ENCODE assay signal across 8 mouse cellular contexts in the genomic region with DNA sequence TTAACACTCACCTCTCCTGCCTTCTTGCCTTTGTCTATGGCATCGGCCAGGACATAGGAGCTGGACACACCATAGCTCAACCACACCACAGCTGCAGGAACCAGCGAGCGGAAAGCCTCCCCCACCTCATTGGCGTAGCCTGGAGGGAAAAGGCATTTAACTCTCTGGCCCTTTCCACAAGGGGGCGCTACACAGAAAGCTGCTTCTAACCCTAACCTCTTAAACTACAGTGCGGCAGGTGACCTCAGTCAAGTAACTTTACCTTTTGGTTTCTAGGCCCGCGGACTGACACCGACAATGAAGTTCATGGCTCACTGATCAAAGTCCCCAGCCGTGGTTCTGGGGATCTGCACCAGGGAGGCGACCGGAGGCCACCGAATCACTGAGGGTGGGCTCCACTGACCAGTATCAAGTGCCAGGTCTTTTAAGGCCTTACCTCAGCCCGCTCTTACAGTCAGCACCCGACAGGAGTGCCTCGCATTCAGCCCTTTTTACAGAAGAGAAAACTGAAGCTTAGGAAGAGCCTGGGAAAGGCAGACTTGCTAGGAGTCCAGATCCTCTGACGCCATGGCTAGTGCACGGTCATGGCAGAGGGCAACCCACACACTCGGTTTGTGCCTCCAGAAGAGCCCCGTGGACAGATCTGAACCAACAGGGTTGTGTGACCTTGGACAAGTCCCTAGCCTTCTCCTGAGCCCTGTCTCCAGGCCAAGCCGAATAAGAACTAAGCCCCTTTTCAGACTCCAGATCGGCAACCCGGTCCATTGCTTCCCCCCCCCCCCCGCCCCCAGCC. TPM values are rescaled to one million over a fixed set of nuclear protein-coding genes. Genes with fewer than 3 reads are reported as not detected.
DNase-seq lines count a peak whose midpoint lies in the region; ATAC-seq and TF ChIP-seq lines count a peak whose summit lies in the region.

No protein-coding gene starts in this region.

- peak overlapping the region; percentile 90 for H3K4me2 ChIP-seq in forebrain, embryonic 11.5 days (ENCODE audit: low read depth, low read length, severe bottlenecking)

- H3K4me3 ChIP-seq in MEL (ENCODE audit: control insufficient read depth in 1 of 2, insufficient read depth in 1 of 2, low read depth in 2 of 2, low read length in 2 of 2), result peak overlapping the region; percentile 72
- peak overlapping the region; percentile 51 for H3K4me3 ChIP-seq in forebrain, embryonic 11.5 days (ENCODE audit: low read depth, low read length)

- TF ChIP-seq RAD21 in MEL (IDR thresholded peaks at IDR 0.05; ENCODE audit: low read depth, low read length), result peak; percentile 34

- H3K9ac ChIP-seq in MEL (ENCODE audit: control insufficient read depth, low read depth, low read length, poor library complexity, severe bottlenecking), result peak overlapping the region; percentile 79
- H3K9ac ChIP-seq in forebrain, embryonic 11.5 days (ENCODE audit: low read length), result peak overlapping the region; percentile 55

- ATAC-seq in forebrain, embryonic 11.5 days (replicated peaks; ENCODE audit: low FRiP score), result no peak

- peaks cover 0 to 7% of the 10 kb centered on the region in 2 experiments; a peak in 2 of 4 replicates for H3K4me1 ChIP-seq in MEL (ENCODE audit: control insufficient read depth in 1 of 2, insufficient read depth in 2 of 2, low read length in 2 of 2)
- peaks cover 9% of the 10 kb centered on the region; the same call in 1 of the 2 replicates for H3K4me1 ChIP-seq in forebrain, embryonic 11.5 days (replicated peaks; ENCODE audit: control insufficient read depth, insufficient read depth, low read length)

- H3K36me3 ChIP-seq in MEL (ENCODE audit: control insufficient read depth in 1 of 2, insufficient read depth in 2 of 2, low read length in 2 of 2), result peaks cover 2 to 6% of the 10 kb centered on the region in 2 experiments; a peak in 2 of 4 replicates
- no peaks in the 10 kb centered on the region for H3K36me3 ChIP-seq in forebrain, embryonic 11.5 days (ENCODE audit: control insufficient read depth, insufficient read depth, low read length)

- peaks cover 8% of the 10 kb centered on the region for H3K79me2 ChIP-seq in MEL (ENCODE audit: control insufficient read depth, insufficient read depth, low read length, poor library complexity)

- DNase-seq in MEL (ENCODE audit: low read depth, low spot score), result peak; percentile 95
- DNase-seq in c-Kit-negative CD71-positive TER-119-positive erythroid progenitor cells, embryonic 14.5 days (ENCODE audit: low read depth, low spot score), result peak; percentile 80
- DNase-seq in forebrain, embryonic 11.5 days (ENCODE audit: low spot score), result peak; percentile 80
- DNase-seq in heart, postnatal 14 days, result peak; percentile 66 to 78
- peak; percentile 80 to 85 for DNase-seq in layer of hippocampus, adult 18-20 months (ENCODE audit: low spot score in 2 of 2)
- peak; percentile 81 for DNase-seq in lung, postnatal 10 days
- DNase-seq in ovary, postnatal 36 days (ENCODE audit: low spot score), result peak; percentile 55
- DNase-seq in thymus, postnatal 10 days (ENCODE audit: low spot score in 2 of 2), result peak; percentile 48 to 67

- 5% methylated on average over 23 of the region's 24 CpGs for WGBS in forebrain, embryonic 11.5 days

- peak; percentile 85 to 94 (median 93) for TF ChIP-seq CTCF in MEL (IDR thresholded peaks at IDR 0.05 in 2 of 3, conservative IDR thresholded peaks at IDR 0.05 in 1 of 3; ENCODE audit: control insufficient read depth in 1 of 3, insufficient read depth in 1 of 3, low read depth in 2 of 3, low read length in 3 of 3, poor library complexity in 1 of 3, severe bottlenecking in 1 of 3)

- H3K27ac ChIP-seq in MEL (ENCODE audit: control insufficient read depth, low read depth, low read length), result peak overlapping the region; percentile 87
- H3K27ac ChIP-seq in forebrain, embryonic 11.5 days (ENCODE audit: low read depth, low read length), result 0 out of 2 replicates have a peak overlapping the region, but pooled peaks have one; percentile 50

- no peaks in the 10 kb centered on the region for H3K27me3 ChIP-seq in MEL (ENCODE audit: control insufficient read depth in 1 of 2, insufficient read depth in 2 of 2, low read length in 2 of 2)
- H3K27me3 ChIP-seq in forebrain, embryonic 11.5 days (ENCODE audit: control insufficient read depth, insufficient read depth, low read length), result no peaks in the 10 kb centered on the region

- TF ChIP-seq POLR2A in MEL (IDR thresholded peaks at IDR 0.05; ENCODE audit: control insufficient read depth in 1 of 2, insufficient read depth in 1 of 2, low read depth in 1 of 2, low read length in 2 of 2, poor library complexity in 1 of 2), result peak in 1 of 2 experiments; percentile 24; a peak in 1 of 4 replicates

- TF ChIP-seq EP300 in MEL (IDR thresholded peaks at IDR 0.05; ENCODE audit: low read depth in 1 of 2, low read length in 2 of 2), result peak; percentile 8 to 17; a peak in 1 of 4 replicates

- intact Hi-C loops in heart, postnatal 14 days (cut with DNase I), result loop anchor here (2.0 kb wide), 1 partner anchor 30 kb away; no protein-coding TSS in a partner anchor

- no peaks in the 10 kb centered on the region for H3K9me3 ChIP-seq in MEL (replicated peaks; ENCODE audit: insufficient read depth, low read length)
- H3K9me3 ChIP-seq in forebrain, embryonic 11.5 days (ENCODE audit: control insufficient read depth, low read length), result no peaks in the 10 kb centered on the region

TF ChIP-seq in MEL, 35 proteins besides CTCF, POLR2A, EP300 and RAD21:
- 0 out of 2 replicates have a peak, but pooled peaks have one; percentile 30 for TF ChIP-seq KAT2A (conservative IDR thresholded peaks at IDR 0.05; ENCODE audit: low read depth, low read length)
- TF ChIP-seq POLR2AphosphoS5 (IDR thresholded peaks at IDR 0.05; ENCODE audit: borderline replicate concordance, low read depth, low read length), result no peak
- TF ChIP-seq NELFE (IDR thresholded peaks at IDR 0.05; ENCODE audit: low read depth, low read length), result peak; percentile 25; the same call in 1 of the 2 replicates
- TF ChIP-seq ZC3H11A (IDR thresholded peaks at IDR 0.05; ENCODE audit: low read depth, low read length), result no peak
- TF ChIP-seq MYC (IDR thresholded peaks at IDR 0.05; ENCODE audit: low read depth, low read length), result 0 out of 2 replicates have a peak, but pooled peaks have one; percentile 25
- no peak for TF ChIP-seq ELF1 (IDR thresholded peaks at IDR 0.05; ENCODE audit: low read depth, low read length)
- TF ChIP-seq BHLHE40 (IDR thresholded peaks at IDR 0.05; ENCODE audit: borderline replicate concordance, low read depth, low read length), result peak; percentile 10; the same call in 1 of the 2 replicates
- TF ChIP-seq SIN3A (IDR thresholded peaks at IDR 0.05; ENCODE audit: low read length), result peak; percentile 47; the same call in 1 of the 2 replicates
- TF ChIP-seq MAZ (IDR thresholded peaks at IDR 0.05; ENCODE audit: low read depth, low read length), result no peak
- TF ChIP-seq ETS1 (IDR thresholded peaks at IDR 0.05; ENCODE audit: low read depth, low read length), result peak; percentile 2
- 0 out of 2 replicates have a peak, but pooled peaks have one; percentile 68 for TF ChIP-seq E2F4 (IDR thresholded peaks at IDR 0.05; ENCODE audit: borderline replicate concordance, low read depth, low read length)
- no peak for TF ChIP-seq TCF12 (IDR thresholded peaks at IDR 0.05; ENCODE audit: low read depth, low read length)
- TF ChIP-seq SMC3 (IDR thresholded peaks at IDR 0.05; ENCODE audit: low read depth, low read length), result peak; percentile 76
- TF ChIP-seq TBP (IDR thresholded peaks at IDR 0.05; ENCODE audit: low read depth, low read length), result peak; percentile 68; the same call in 1 of the 2 replicates
- TF ChIP-seq USF1 (IDR thresholded peaks at IDR 0.05; ENCODE audit: low read depth, low read length), result peak; percentile 61; the same call in 1 of the 2 replicates
- peak; percentile 84; the same call in 1 of the 2 replicates for TF ChIP-seq CHD1 (IDR thresholded peaks at IDR 0.05; ENCODE audit: low read depth, low read length)
- 0 out of 2 replicates have a peak, but pooled peaks have one; percentile 16 for TF ChIP-seq RCOR1 (IDR thresholded peaks at IDR 0.05; ENCODE audit: low read depth, low read length)

RNA-seq across cellular contexts. Expression of a gene that starts 0.7 kb away (rescaled TPM):
- 71.4 and 84.8 TPM in 2 replicates for total RNA-seq in MEL (2012; rRNA removed)
- 10 to 100 TPM in 1 of 2 experiments, not detected in 1; 70.5 TPM for polyA plus RNA-seq in MEL (2012; ENCODE audit: insufficient read depth in 1 of 2, insufficient read length in 2 of 2, low read depth in 1 of 2, low replicate concordance in 2 of 2, missing spikeins in 1 of 2)
- polyA plus RNA-seq in forebrain, embryonic 11.5 days (2014; fragmentation: Nextera tagmentation; extraction: Ambion mirVana), result 7.9 and 8.9 TPM in 2 replicates
- 100 to 1,000 TPM; 108 to 124 TPM for total RNA-seq in heart, postnatal 14 days (2021)
- total RNA-seq in layer of hippocampus, adult 18-20 months (2021), result 100 to 1,000 TPM; 118 to 123 TPM

RNA-seq across cellular contexts. Expression of a gene that starts 28.6 kb away (rescaled TPM):
- total RNA-seq in MEL (2012; rRNA removed), result 22.6 and 40.1 TPM in 2 replicates
- polyA plus RNA-seq in MEL (2012; ENCODE audit: insufficient read depth in 1 of 2, insufficient read length in 2 of 2, low read depth in 1 of 2, low replicate concordance in 2 of 2, missing spikeins in 1 of 2), result 10 to 100 TPM in 1 of 2 experiments, not detected in 1; 15.5 TPM
- 2.1 TPM in 2 replicates for polyA plus RNA-seq in forebrain, embryonic 11.5 days (2014; fragmentation: Nextera tagmentation; extraction: Ambion mirVana)
- 1 to 10 TPM; 1.2 TPM for total RNA-seq in heart, postnatal 14 days (2021)
- total RNA-seq in layer of hippocampus, adult 18-20 months (2021), result 10 to 100 TPM; 57.7 to 61.3 TPM

RNA-seq across cellular contexts. Expression of a gene that starts 29.9 kb away (rescaled TPM):
- total RNA-seq in MEL (2012; rRNA removed), result not detected in 2 replicates
- not detected for polyA plus RNA-seq in MEL (2012; ENCODE audit: insufficient read depth in 1 of 2, insufficient read length in 2 of 2, low read depth in 1 of 2, low replicate concordance in 2 of 2, missing spikeins in 1 of 2)
- polyA plus RNA-seq in forebrain, embryonic 11.5 days (2014; fragmentation: Nextera tagmentation; extraction: Ambion mirVana), result 0.28 and 0.37 TPM in 2 replicates
- total RNA-seq in heart, postnatal 14 days (2021), result 1 to 10 TPM in 1 of 2 experiments, not detected in 1; 6.0 TPM
- 1 to 10 TPM in 1 of 2 experiments, under 1 TPM in 1; 0.74 to 1.5 TPM for total RNA-seq in layer of hippocampus, adult 18-20 months (2021)

RNA-seq across cellular contexts. Expression of a gene that starts 40.4 kb away (rescaled TPM):
- total RNA-seq in MEL (2012; rRNA removed), result 10.1 and 11.3 TPM in 2 replicates
- 10 to 100 TPM in 1 of 2 experiments, not detected in 1; 13.2 TPM for polyA plus RNA-seq in MEL (2012; ENCODE audit: insufficient read depth in 1 of 2, insufficient read length in 2 of 2, low read depth in 1 of 2, low replicate concordance in 2 of 2, missing spikeins in 1 of 2)
- 25.0 and 31.4 TPM in 2 replicates for polyA plus RNA-seq in forebrain, embryonic 11.5 days (2014; fragmentation: Nextera tagmentation; extraction: Ambion mirVana)
- total RNA-seq in heart, postnatal 14 days (2021), result 10 to 100 TPM; 14.2 to 20.6 TPM
- 10 to 100 TPM; 27.1 to 27.5 TPM for total RNA-seq in layer of hippocampus, adult 18-20 months (2021)

Comparison
In these comparisons a context has a peak if more than half of its experiments do, and no peak if none do; other contexts are left out.
1. RNA of a gene that starts 28.6 kb away (total RNA-seq): 57.7 to 61.3 TPM in layer of hippocampus, adult 18-20 months and 22.6 to 40.1 TPM in MEL; 1.2 TPM in heart, postnatal 14 days; every median in the first group is over 10 times any median in the second.
2. Peak in every context shown above with its lines, with median percentiles within 50 percentile points of each other: DNase-seq.